Comparison of ENCODE assay signal across 9 mouse cellular contexts in genomic region chr14:25725690-25726089, GRCm38 (mm10). TPM values are rescaled to one million over a fixed set of nuclear protein-coding genes. Genes with fewer than 3 reads are reported as not detected.
DNase-seq lines count a peak whose midpoint lies in the region; ATAC-seq and TF ChIP-seq lines count a peak whose summit lies in the region.
"Had no signal": no experiment of that assay in that cellular context is flagged by ENCODE, and none has a peak within 500 bp of the region (broad histone marks: within the 10 kb centered on the region; RNA-seq: fewer than 3 reads in every experiment).

No protein-coding gene starts in this region.

- H3K9me3 ChIP-seq in lung, postnatal 0 days (ENCODE audit: low read length), result no peaks in the 10 kb centered on the region
- no peaks in the 10 kb centered on the region for H3K9me3 ChIP-seq in kidney, embryonic 16.5 days (ENCODE audit: low read length)
- no peaks in the 10 kb centered on the region for H3K9me3 ChIP-seq in stomach, embryonic 14.5 days (ENCODE audit: control insufficient read depth, low read depth, low read length)
- H3K9me3 ChIP-seq: midbrain, embryonic 13.5 days had no signal

- 31% methylated on average over 4 of the region's 4 CpGs for WGBS in lung, postnatal 0 days
- WGBS in lung, adult 2 months, result 18% methylated on average over 4 of the region's 4 CpGs
- WGBS in kidney, embryonic 16.5 days, result 22% methylated on average over 4 of the region's 4 CpGs
- WGBS in stomach, embryonic 14.5 days, result 23% methylated on average over 4 of the region's 4 CpGs

- H3K27me3 ChIP-seq in lung, postnatal 0 days (replicated peaks; ENCODE audit: insufficient read depth, low read length), result no peaks in the 10 kb centered on the region
- no peaks in the 10 kb centered on the region for H3K27me3 ChIP-seq in kidney, embryonic 16.5 days (ENCODE audit: insufficient read depth, low read length)
- no peaks in the 10 kb centered on the region for H3K27me3 ChIP-seq in stomach, embryonic 14.5 days (ENCODE audit: control insufficient read depth, insufficient read depth, low read length)
- H3K27me3 ChIP-seq: midbrain, embryonic 13.5 days had no signal

- no peak overlapping the region for H3K9ac ChIP-seq in lung, postnatal 0 days (replicated peaks; ENCODE audit: low read depth)
- peak overlapping the region; percentile 43 for H3K9ac ChIP-seq in kidney, embryonic 16.5 days (replicated peaks; ENCODE audit: low read length)
- H3K9ac ChIP-seq in stomach, embryonic 14.5 days (replicated peaks; ENCODE audit: low read depth, low read length), result no peak overlapping the region
- H3K9ac ChIP-seq: midbrain, embryonic 13.5 days had no signal

- no peaks in the 10 kb centered on the region for H3K36me3 ChIP-seq in lung, postnatal 0 days (ENCODE audit: insufficient read depth, low read length)
- H3K36me3 ChIP-seq in kidney, embryonic 16.5 days (ENCODE audit: insufficient read depth, low read length), result peaks cover 7% of the 10 kb centered on the region; the same call in 1 of the 2 replicates
- 0 out of 2 replicates have a peak, but pooled peaks cover 6% of the 10 kb centered on the region for H3K36me3 ChIP-seq in stomach, embryonic 14.5 days (ENCODE audit: control insufficient read depth, insufficient read depth, low read length)
- H3K36me3 ChIP-seq: midbrain, embryonic 13.5 days had no signal

- TF ChIP-seq POLR2A in lung, adult 2 months (IDR thresholded peaks at IDR 0.05; ENCODE audit: borderline replicate concordance, extremely low read depth, low read depth, low read length), result no peak

- TF ChIP-seq CTCF in lung, postnatal 0 days (IDR thresholded peaks at IDR 0.05), result no peak
- no peak for TF ChIP-seq CTCF in lung, adult 2 months (IDR thresholded peaks at IDR 0.05; ENCODE audit: insufficient read depth, low read length)

- H3K4me2 ChIP-seq in lung, postnatal 0 days (replicated peaks; ENCODE audit: low read depth, low read length), result no peak overlapping the region
- H3K4me2 ChIP-seq in kidney, embryonic 16.5 days (replicated peaks; ENCODE audit: low read depth, low read length), result no peak overlapping the region
- H3K4me2 ChIP-seq in stomach, embryonic 14.5 days (replicated peaks; ENCODE audit: low read depth, low read length), result no peak overlapping the region
- H3K4me2 ChIP-seq: midbrain, embryonic 13.5 days had no signal

- peaks cover 4% of the 10 kb centered on the region; the same call in 1 of the 2 replicates for H3K4me1 ChIP-seq in lung, postnatal 0 days (ENCODE audit: insufficient read depth, low read depth, low read length)
- H3K4me1 ChIP-seq in lung, adult 2 months (ENCODE audit: control insufficient read depth, insufficient read depth, low read length), result peaks cover 14% of the 10 kb centered on the region
- peaks cover 24% of the 10 kb centered on the region for H3K4me1 ChIP-seq in kidney, embryonic 16.5 days (ENCODE audit: insufficient read depth, low read length)
- H3K4me1 ChIP-seq in stomach, embryonic 14.5 days (ENCODE audit: control insufficient read depth, insufficient read depth, low read length), result peaks cover 23% of the 10 kb centered on the region

- no peak overlapping the region for H3K4me3 ChIP-seq in lung, postnatal 0 days (ENCODE audit: low read depth, low read length)
- H3K4me3 ChIP-seq in lung, adult 2 months (replicated peaks; ENCODE audit: extremely low read depth, low read depth, low read length), result no peak overlapping the region
- H3K4me3 ChIP-seq in kidney, embryonic 16.5 days (ENCODE audit: low read length), result no peak overlapping the region
- H3K4me3 ChIP-seq in stomach, embryonic 14.5 days (ENCODE audit: low read depth, low read length), result no peak overlapping the region
- H3K4me3 ChIP-seq: midbrain, embryonic 13.5 days had no signal

- no peak for TF ChIP-seq EP300 in lung, postnatal 0 days (IDR thresholded peaks at IDR 0.05)

- DNase-seq in adrenal gland, postnatal 10 days, result peak; percentile 67
- no peak for DNase-seq in adrenal gland, adult 8-10 months
- no peak for DNase-seq in lung, postnatal 0 days (ENCODE audit: low spot score)
- no peak for DNase-seq in lung, adult 2 months
- DNase-seq in retina, postnatal 1 day, result no peak
- DNase-seq in cerebellum, postnatal 36 days, result no peak

- peak overlapping the region; percentile 68 for H3K27ac ChIP-seq in lung, postnatal 0 days (ENCODE audit: low read length)
- H3K27ac ChIP-seq in kidney, embryonic 16.5 days (ENCODE audit: low read length), result peak overlapping the region; percentile 65; the same call in 1 of the 2 replicates
- peak overlapping the region; percentile 87; the same call in 1 of the 2 replicates for H3K27ac ChIP-seq in stomach, embryonic 14.5 days (ENCODE audit: low read length)
- H3K27ac ChIP-seq: midbrain, embryonic 13.5 days had no signal

- ATAC-seq in lung, postnatal 0 days, result no peak
- no peak for ATAC-seq in kidney, embryonic 16.5 days (ENCODE audit: low FRiP score, low TSS enrichment)
- ATAC-seq in stomach, embryonic 14.5 days (ENCODE audit: insufficient number of reproducible peaks, insufficient read depth, low FRiP score, low read depth), result peak; percentile 6; the same call in 1 of the 2 replicates
- ATAC-seq: midbrain, embryonic 13.5 days had no signal

RNA-seq across cellular contexts. Expression of gene Ppif, which starts 31.7 kb away (rescaled TPM):
- total RNA-seq in adrenal gland, postnatal 10 days (2021), result 10 to 100 TPM; 47.9 to 66.6 TPM
- 10 to 100 TPM; 17.3 to 23.5 (median 19.4) TPM for total RNA-seq in adrenal gland, adult 8-10 months (2022)
- 11.2 and 13.8 TPM in 2 replicates for polyA plus RNA-seq in lung, postnatal 0 days (2015; fragmentation: Nextera tagmentation; extraction: Ambion mirVana)
- 28.9 and 32.4 TPM in 2 replicates for polyA plus RNA-seq in lung, adult 2 months (2012; rRNA removed)
- polyA plus RNA-seq in kidney, embryonic 16.5 days (2015; fragmentation: Nextera tagmentation; extraction: Ambion mirVana), result 42.4 and 55.5 TPM in 2 replicates
- polyA plus RNA-seq in stomach, embryonic 14.5 days (2014; fragmentation: Nextera tagmentation; extraction: Ambion mirVana), result 48.1 and 48.3 TPM in 2 replicates

RNA-seq across cellular contexts. Expression of gene Zcchc24, which starts 43.1 kb away (rescaled TPM):
- 10 to 100 TPM; 40.5 to 42.0 TPM for total RNA-seq in adrenal gland, postnatal 10 days (2021)
- 10 to 100 TPM; 17.8 to 25.0 (median 21.1) TPM for total RNA-seq in adrenal gland, adult 8-10 months (2022)
- polyA plus RNA-seq in lung, postnatal 0 days (2015; fragmentation: Nextera tagmentation; extraction: Ambion mirVana), result 19.3 and 19.5 TPM in 2 replicates
- polyA plus RNA-seq in lung, adult 2 months (2012; rRNA removed), result 41.7 and 44.9 TPM in 2 replicates
- 12.2 and 17.3 TPM in 2 replicates for polyA plus RNA-seq in kidney, embryonic 16.5 days (2015; fragmentation: Nextera tagmentation; extraction: Ambion mirVana)
- 29.5 and 32.4 TPM in 2 replicates for polyA plus RNA-seq in stomach, embryonic 14.5 days (2014; fragmentation: Nextera tagmentation; extraction: Ambion mirVana)
